Mouse (Mus musculus) heart, embryonic 16.5 days (tissue): Measurements from ENCODE around the gene Dock9. TPM values are rescaled to one million over a fixed set of nuclear protein-coding genes. Genes with fewer than 3 reads are reported as not detected.

ENCODE experiments used
- ATAC-seq: fragments of 200-750 bp; cut with Nextera tagmentation; replicated peaks from 2 replicates; pipeline ENCODE4 v1.8.0; 2017; ENCODE audit warnings: moderate number of reproducible peaks; ENCODE audit not compliant: insufficient read depth, low FRiP score; ENCODE audit errors: extremely low read depth
- H3K27ac ChIP-seq: fragments of 300-500 bp; sonication (generic); 2 replicates; pipeline ENCODE4 v1.5.1; 2014; ENCODE audit warnings: mild to moderate bottlenecking, low read length, control low read depth, moderate library complexity
- H3K27me3 ChIP-seq: fragments of 300-500 bp; sonication (generic); 2 replicates; pipeline ENCODE4 v1.6.1; 2014; ENCODE audit warnings: low read length, mixed read lengths; ENCODE audit not compliant: control insufficient read depth, insufficient read depth
- H3K36me3 ChIP-seq: fragments of 300-500 bp; sonication (generic); 2 replicates; pipeline ENCODE4 v1.6.1; 2014; ENCODE audit not compliant: control insufficient read depth, insufficient read depth
- H3K4me1 ChIP-seq: fragments of 300-500 bp; sonication (generic); 2 replicates; pipeline ENCODE4 v1.6.1; 2014; ENCODE audit warnings: low read length, mixed read lengths; ENCODE audit not compliant: control insufficient read depth, insufficient read depth
- H3K4me2 ChIP-seq: fragments of 300-500 bp; sonication (generic); 2 replicates; pipeline ENCODE4 v1.6.1; 2014; ENCODE audit warnings: low read depth, mild to moderate bottlenecking, control low read depth, low read length
- H3K4me3 ChIP-seq: fragments of 300-500 bp; sonication (generic); 2 replicates; pipeline ENCODE4 v1.5.1; 2014; ENCODE audit warnings: mild to moderate bottlenecking, control low read depth, low read length
- H3K9ac ChIP-seq: fragments of 300-500 bp; sonication (generic); 2 replicates; pipeline ENCODE4 v1.6.1; 2014; ENCODE audit warnings: low read length, control low read depth
- H3K9me3 ChIP-seq: fragments of 300-500 bp; sonication (generic); replicated peaks from 2 replicates; pipeline ENCODE4 v1.6.1; 2016; ENCODE audit warnings: low read length; ENCODE audit not compliant: control insufficient read depth
- WGBS: fragments of 180-500 bp; shearing (Covaris S2); extraction: QIAGEN DNeasy Blood & Tissue Kit; methylation state at CpG from one replicate; pipeline ENCODE4 v1.1.7; 2014; 5-methylcytosine and 5-hydroxymethylcytosine counted together
- polyA plus RNA-seq: library from polyadenylated mRNA; unstranded; fragments of >200 nt; fragmentation: Nextera tagmentation; extraction: Ambion mirVana; gene quantifications from 2 replicates; pipeline ENCODE4 v1.2.1, GENCODE M21; 2015

Dock9 gene
- polyA plus RNA-seq, 1 experiment from 2014 or later: 5.1 TPM

- Histone ChIP-seq H3K27me3 (no peaks in the 10 kb centered on the region), H3K9me3 (no peaks in the 10 kb centered on the region), H3K4me1 (peaks cover 2% of the 10 kb centered on the region), H3K4me2 (no peak overlapping the region), H3K27ac (no peak overlapping the region), H3K4me3 (no peak overlapping the region), H3K36me3 (no peaks in the 10 kb centered on the region), H3K9ac (no peak overlapping the region)
- WGBS: 45% methylated on average over 4 of the region's 4 CpGs
- no peak for ATAC-seq
Observed at GRCm38 (mm10) chr14:121611533-121611932, 186.1 kb downstream of the Dock9 start.

- H3K36me3 ChIP-seq: no peaks in the 10 kb centered on the region
- H3K9me3 ChIP-seq: no peaks in the 10 kb centered on the region
- H3K4me1 ChIP-seq: peaks cover 2% of the 10 kb centered on the region
- no peaks in the 10 kb centered on the region for H3K27me3 ChIP-seq
- no peak for ATAC-seq
- 88% methylated on average over 4 of the region's 4 CpGs for WGBS
- H3K4me3 ChIP-seq: no peak overlapping the region
- no peak overlapping the region for H3K9ac ChIP-seq
- no peak overlapping the region for H3K27ac ChIP-seq
- no peak overlapping the region for H3K4me2 ChIP-seq
Observed at GRCm38 (mm10) chr14:121611098-121611497, 186.5 kb downstream of the Dock9 start.

DNA sequence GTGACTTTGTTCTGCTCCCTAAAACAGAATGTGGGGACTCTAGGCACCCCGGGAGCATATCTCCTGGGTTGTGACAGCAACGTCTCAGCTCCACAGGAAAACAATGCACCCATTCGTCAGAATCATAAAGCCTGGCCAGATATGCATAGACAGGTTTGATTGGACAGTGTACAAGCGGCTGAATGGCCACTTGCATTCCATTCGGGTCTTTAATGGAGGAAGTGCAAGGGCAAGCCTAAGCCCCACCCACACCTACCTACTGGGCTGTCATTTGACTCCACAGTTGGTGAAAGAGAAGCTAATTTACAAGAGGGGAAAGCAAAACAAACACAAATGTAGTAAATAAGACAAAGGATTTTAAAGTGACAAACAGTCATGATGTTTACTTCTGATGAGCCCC, 189.1 kb downstream of the Dock9 start:
- Histone ChIP-seq H3K4me2 (no peak overlapping the region; the same call in 1 of the 2 replicates), H3K4me3 (no peak overlapping the region), H3K27me3 (no peaks in the 10 kb centered on the region), H3K9ac (no peak overlapping the region), H3K36me3 (no peaks in the 10 kb centered on the region), H3K9me3 (no peaks in the 10 kb centered on the region), H3K27ac (no peak overlapping the region), H3K4me1 (peaks cover 2% of the 10 kb centered on the region)
- WGBS: 17% methylated on average over 5 of the region's 5 CpGs
- ATAC-seq: no peak

GRCm38 (mm10) chr14:121606433-121606832, 191.2 kb downstream of the Dock9 start:
- Histone ChIP-seq H3K27me3 (no peaks in the 10 kb centered on the region), H3K36me3 (no peaks in the 10 kb centered on the region), H3K27ac (no peak overlapping the region), H3K4me1 (no peaks in the 10 kb centered on the region; the same call in none of the 2 replicates), H3K9me3 (no peaks in the 10 kb centered on the region), H3K4me2 (no peak overlapping the region), H3K9ac (no peak overlapping the region), H3K4me3 (no peak overlapping the region)
- 61% methylated on average over 7 of the region's 7 CpGs for WGBS
- ATAC-seq: no peak

DNA sequence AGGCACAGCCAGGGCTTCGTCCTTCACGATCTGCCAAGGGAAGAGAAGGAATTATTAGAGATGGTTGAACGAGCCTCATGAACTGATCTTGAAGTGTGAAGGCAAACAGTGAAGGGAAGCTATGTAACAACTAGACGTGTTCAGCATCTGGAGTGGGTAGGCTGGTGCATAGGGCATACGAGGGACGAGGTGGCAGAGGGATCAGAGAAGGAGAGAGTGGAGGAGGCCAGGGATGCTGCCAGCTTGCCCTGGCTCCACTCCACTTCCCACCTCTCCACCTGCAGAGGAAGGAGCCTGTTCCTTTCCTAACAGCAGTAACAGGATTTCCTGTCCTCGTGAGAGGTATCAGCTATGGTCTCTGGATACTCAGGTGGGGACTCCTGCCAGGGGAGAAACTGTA, 192.4 kb downstream of the Dock9 start:
- ATAC-seq: no peak

GRCm38 (mm10) chr14:121604565-121604964, 193.1 kb downstream of the Dock9 start:
- Histone ChIP-seq H3K4me2 (no peak overlapping the region), H3K4me3 (no peak overlapping the region), H3K36me3 (no peaks in the 10 kb centered on the region), H3K27ac (no peak overlapping the region), H3K9me3 (no peaks in the 10 kb centered on the region), H3K27me3 (no peaks in the 10 kb centered on the region), H3K4me1 (no peaks in the 10 kb centered on the region; the same call in 1 of the 2 replicates), H3K9ac (no peak overlapping the region)
- WGBS: 86% methylated on average over 4 of the region's 4 CpGs
- no peak for ATAC-seq

More for the DNA sequence above, 192.4 kb downstream of the Dock9 start:
- Histone ChIP-seq H3K4me3 (no peak overlapping the region), H3K4me1 (no peaks in the 10 kb centered on the region; the same call in 1 of the 2 replicates), H3K4me2 (no peak overlapping the region), H3K27ac (no peak overlapping the region), H3K9me3 (no peaks in the 10 kb centered on the region), H3K9ac (no peak overlapping the region), H3K36me3 (no peaks in the 10 kb centered on the region), H3K27me3 (no peaks in the 10 kb centered on the region)
- 84% methylated on average over 7 of the region's 7 CpGs for WGBS

- Histone ChIP-seq H3K9me3 (no peaks in the 10 kb centered on the region), H3K4me3 (no peak overlapping the region), H3K4me2 (no peak overlapping the region), H3K36me3 (no peaks in the 10 kb centered on the region), H3K27me3 (no peaks in the 10 kb centered on the region), H3K27ac (no peak overlapping the region), H3K4me1 (no peaks in the 10 kb centered on the region), H3K9ac (no peak overlapping the region)
- no peak for ATAC-seq
- 77% methylated on average over 6 of the region's 6 CpGs for WGBS
Observed at GRCm38 (mm10) chr14:121602610-121603009, 195.0 kb downstream of the Dock9 start.

- H3K4me3 ChIP-seq: no peak overlapping the region
- H3K9ac ChIP-seq: no peak overlapping the region
- H3K4me1 ChIP-seq: no peaks in the 10 kb centered on the region
- WGBS: 86% methylated on average over 4 of the region's 4 CpGs
- no peaks in the 10 kb centered on the region for H3K36me3 ChIP-seq
- no peak overlapping the region for H3K27ac ChIP-seq
- H3K9me3 ChIP-seq: no peaks in the 10 kb centered on the region
- no peak for ATAC-seq
- H3K4me2 ChIP-seq: no peak overlapping the region
- no peaks in the 10 kb centered on the region for H3K27me3 ChIP-seq
Observed at GRCm38 (mm10) chr14:121600538-121600937, 197.1 kb downstream of the Dock9 start.

- H3K4me3 ChIP-seq: no peak overlapping the region
- H3K4me1 ChIP-seq: peaks cover 7% of the 10 kb centered on the region
- no peak overlapping the region for H3K9ac ChIP-seq
- 73% methylated on average over 6 of the region's 6 CpGs for WGBS
- no peak overlapping the region for H3K4me2 ChIP-seq
- H3K9me3 ChIP-seq: no peaks in the 10 kb centered on the region
- no peaks in the 10 kb centered on the region for H3K27me3 ChIP-seq
- no peaks in the 10 kb centered on the region for H3K36me3 ChIP-seq
- H3K27ac ChIP-seq: no peak overlapping the region
- no peak for ATAC-seq
Observed at GRCm38 (mm10) chr14:121597073-121597472, 200.6 kb downstream of the Dock9 start.
